Mouse (Mus musculus) ES-E14 (cell line): ENCODE measurements around the gene Gm11037. TPM values are rescaled to one million over a fixed set of nuclear protein-coding genes. Genes with fewer than 3 reads are reported as not detected.

Source experiments
- DNase-seq: peaks from one replicate; pipeline ENCODE4 v3.0.0-alpha.2; 2013; ENCODE audit warnings: low read depth, low spot score
- H3K27ac ChIP-seq: 2 replicates; pipeline ENCODE4 v1.5.1; 2012; ENCODE audit warnings: low read depth, mild to moderate bottlenecking, low read length, moderate library complexity, mixed read lengths; ENCODE audit not compliant: poor library complexity, insufficient read depth, severe bottlenecking
- H3K36me3 ChIP-seq: 2 replicates; pipeline ENCODE4 v1.6.1; 2012; ENCODE audit warnings: mild to moderate bottlenecking, low read length, moderate library complexity, mixed read lengths; ENCODE audit not compliant: control insufficient read depth, poor library complexity, insufficient read depth, severe bottlenecking
- H3K4me1 ChIP-seq, 2 experiments: fragments of 150-350 bp in 1 of 2; sonication (generic) in 1 of 2; 2 replicates each; pipeline ENCODE4 v1.6.1; 2012; ENCODE audit warnings: low read length in 2 of 2, mild to moderate bottlenecking in 1 of 2, mixed read lengths in 1 of 2; ENCODE audit not compliant: control insufficient read depth in 2 of 2, insufficient read depth in 2 of 2, poor library complexity in 1 of 2
- H3K4me3 ChIP-seq, 2 experiments: fragments of 150-350 bp in 1 of 2; sonication (generic) in 1 of 2; 2 replicates each; pipeline ENCODE4 v1.5.1; 2012; ENCODE audit warnings: low read length in 2 of 2, low read depth in 1 of 2, mild to moderate bottlenecking in 1 of 2, mixed read lengths in 1 of 2; ENCODE audit not compliant: insufficient read depth in 1 of 2, poor library complexity in 1 of 2, severe bottlenecking in 1 of 2
- H3K9ac ChIP-seq: 2 replicates; pipeline ENCODE4 v1.6.1; 2012; ENCODE audit warnings: low read depth, mild to moderate bottlenecking, low read length, mixed read lengths; ENCODE audit not compliant: poor library complexity, insufficient read depth, severe bottlenecking
- H3K9me3 ChIP-seq: fragments of 150-350 bp; sonication (generic); 2 replicates; pipeline ENCODE4 v1.6.1; 2012; ENCODE audit warnings: low read depth, mild to moderate bottlenecking, low read length; ENCODE audit not compliant: control insufficient read depth, insufficient read depth
- CHD2 ChIP-seq: IDR thresholded peaks from 2 replicates; pipeline ENCODE4 v1.6.1; 2014; ENCODE audit warnings: mild to moderate bottlenecking, low read depth, low read length, inconsistent platforms
- HCFC1 ChIP-seq: IDR thresholded peaks from 2 replicates; pipeline ENCODE4 v1.6.1; 2012; ENCODE audit warnings: low read length, inconsistent platforms, borderline replicate concordance; ENCODE audit not compliant: insufficient read depth
- MAFK ChIP-seq: IDR thresholded peaks from 2 replicates; pipeline ENCODE4 v1.6.1; 2014; ENCODE audit warnings: mild to moderate bottlenecking, low read depth, low read length, inconsistent platforms; ENCODE audit not compliant: insufficient read depth
- ZC3H11A ChIP-seq: IDR thresholded peaks from 2 replicates; pipeline ENCODE4 v1.6.1; 2012; ENCODE audit warnings: low read depth, mild to moderate bottlenecking, inconsistent platforms, low read length, borderline replicate concordance
- ZNF384 ChIP-seq: IDR thresholded peaks from 2 replicates; pipeline ENCODE4 v1.6.1; 2012; ENCODE audit warnings: low read depth, low read length, inconsistent platforms
- in situ Hi-C, 2 experiments: fragments of 600-800 bp; cut with MboI; formaldehyde crosslinking; loops; one replicate each; pipeline ENCODE4 v1.15.1; 2025; ENCODE audit warnings: low sequenced_read_pairs in 2 of 2, inconsistent platforms in 1 of 2; ENCODE audit not compliant: unreplicated experiment in 2 of 2
- total RNA-seq: library from RNA; depleted of rRNA; stranded (reverse); fragments of 300-350 nt; gene quantifications from 2 replicates; pipeline ENCODE4 v1.2.3, GENCODE M21; 2012

Gene Gm11037
- total RNA-seq, 1 experiment, result not detected

GRCm38 (mm10) chr2:131132111-131132888 lies 997 bp upstream of the Gm11037 start:
- TF ChIP-seq CHD2, result no peak
- no peak for TF ChIP-seq ZC3H11A
- no peak for TF ChIP-seq ZNF384
- no peak for TF ChIP-seq MAFK
- TF ChIP-seq HCFC1, result no peak
- in situ Hi-C loops, result no loop called here
- H3K9me3 ChIP-seq, result no peaks in the 10 kb centered on the region
- H3K36me3 ChIP-seq, result no peaks in the 10 kb centered on the region
- H3K4me1 ChIP-seq, result peaks cover 0 to 7% of the 10 kb centered on the region in 2 experiments; a peak in 1 of 4 replicates
- H3K9ac ChIP-seq, result no peak overlapping the region
- DNase-seq, result no peak
- no peak overlapping the region for H3K27ac ChIP-seq
- no peak overlapping the region for H3K4me3 ChIP-seq

- Histone ChIP-seq H3K9me3 (no peaks in the 10 kb centered on the region), H3K4me1 (peaks cover 0 to 4% of the 10 kb centered on the region in 2 experiments; a peak in 1 of 4 replicates), H3K27ac (no peak overlapping the region), H3K9ac (no peak overlapping the region), H3K36me3 (no peaks in the 10 kb centered on the region), H3K4me3 (no peak overlapping the region)
- DNase-seq, result no peak
- in situ Hi-C loops, result no loop called here
- no peak for TF ChIP-seq CHD2
- no peak for TF ChIP-seq HCFC1
Measured at GRCm38 (mm10) chr2:131134381-131134780, 1.1 kb downstream of the Gm11037 start.

- Histone ChIP-seq H3K9me3 (no peaks in the 10 kb centered on the region), H3K9ac (no peak overlapping the region), H3K27ac (no peak overlapping the region), H3K4me3 (no peak overlapping the region), H3K36me3 (no peaks in the 10 kb centered on the region), H3K4me1 (peaks cover 0 to 4% of the 10 kb centered on the region in 2 experiments; a peak in 1 of 4 replicates)
- in situ Hi-C loops, result no loop called here
- no peak for DNase-seq
- no peak for TF ChIP-seq CHD2
- TF ChIP-seq HCFC1, result no peak
- no peak for TF ChIP-seq ZC3H11A
- no peak for TF ChIP-seq ZNF384
- no peak for TF ChIP-seq MAFK
Measured at GRCm38 (mm10) chr2:131134826-131135400, 1.6 kb downstream of the Gm11037 start.

DNA sequence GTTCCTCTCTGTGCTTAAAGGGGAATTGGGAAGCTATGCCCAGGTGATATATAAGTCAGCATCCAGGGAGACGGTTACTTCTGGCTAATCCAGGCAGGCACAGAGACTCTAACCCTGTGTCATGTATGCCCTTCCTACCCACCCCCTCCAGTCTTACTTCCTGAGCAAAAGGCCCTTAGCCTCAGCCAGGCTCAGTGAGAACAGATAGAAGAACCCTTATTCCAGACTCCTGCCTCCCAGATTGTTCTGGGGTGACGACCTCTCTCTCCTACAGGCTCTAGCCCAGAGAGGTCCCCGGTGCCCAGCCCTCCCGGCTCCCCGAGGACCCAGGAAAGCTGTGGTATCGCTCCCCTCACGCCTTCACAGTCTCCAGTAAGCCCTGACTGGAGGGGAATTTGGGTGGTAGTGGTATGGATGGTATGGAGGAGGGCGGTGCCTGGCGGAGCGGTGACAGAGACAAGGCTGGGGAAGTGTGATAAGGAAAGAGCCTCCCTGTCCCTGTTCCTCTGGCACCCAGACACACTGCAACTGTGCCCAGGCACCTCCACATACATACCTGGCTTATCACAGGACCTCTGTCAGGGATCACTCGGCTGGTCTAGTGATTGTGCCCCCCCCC lies 2.3 kb downstream of the Gm11037 start:
- no peak for DNase-seq
- peaks cover 0 to 4% of the 10 kb centered on the region in 2 experiments; a peak in 1 of 4 replicates for H3K4me1 ChIP-seq
- TF ChIP-seq ZC3H11A, result no peak
- no peak for TF ChIP-seq HCFC1
- no peak overlapping the region for H3K4me3 ChIP-seq
- in situ Hi-C loops, result no loop called here
- H3K9me3 ChIP-seq, result no peaks in the 10 kb centered on the region
- no peak overlapping the region for H3K27ac ChIP-seq
- no peak overlapping the region for H3K9ac ChIP-seq
- H3K36me3 ChIP-seq, result no peaks in the 10 kb centered on the region
